Mouse (Mus musculus) G1E (cell line): ENCODE measurements around the gene Fam163b.

Source experiments
- CTCF ChIP-seq: IDR thresholded peaks from 2 replicates; pipeline ENCODE4 v1.5.1; 2012; ENCODE audit warnings: low read depth, low read length, inconsistent platforms, mixed read lengths
- GATA1 ChIP-seq: IDR thresholded peaks from 2 replicates; pipeline ENCODE4 v1.6.1; 2012; ENCODE audit warnings: borderline replicate concordance, low read length, inconsistent platforms, mixed read lengths
- GATA2 ChIP-seq: IDR thresholded peaks from 2 replicates; pipeline ENCODE4 v1.6.1; 2012; ENCODE audit warnings: low read depth, low read length, inconsistent platforms, borderline replicate concordance
- POLR2AphosphoS5 ChIP-seq: IDR thresholded peaks from 2 replicates; pipeline ENCODE4 v1.6.1; 2012; ENCODE audit warnings: low read depth, low read length, inconsistent platforms; ENCODE audit not compliant: insufficient replicate concordance
- TAL1 ChIP-seq: conservative IDR thresholded peaks from 2 replicates; pipeline ENCODE4 v1.6.1; 2012; ENCODE audit warnings: low read depth, low read length, inconsistent platforms, mixed read lengths

GRCm38 (mm10) chr2:27146840-27147239 is 4.5 kb upstream of the Fam163b start:
- TF ChIP-seq POLR2AphosphoS5 (no peak), CTCF (no peak), GATA1 (no peak), TAL1 (no peak), GATA2 (no peak)
